Mouse (Mus musculus) monocyte, adult 5-6 weeks (primary cell): Measurements from ENCODE around the gene Arv1. TPM values are rescaled to one million over a fixed set of nuclear protein-coding genes. Genes with fewer than 3 reads are reported as not detected.
A peak's percentile ranks its signal among the peaks of the same experiment; 100 is the strongest.

Experiments used
- ATAC-seq: fragments of 153-309, 156-312 bp; replicated peaks from 2 replicates; pipeline ENCODE4 v1.8.0; 2017; ENCODE audit warnings: mild to moderate bottlenecking; ENCODE audit not compliant: low TSS enrichment, insufficient number of reproducible peaks, severe bottlenecking, poor library complexity, low FRiP score
- total RNA-seq: library from RNA; stranded (forward); fragments of 200-1000, 200-491, 200-594 nt; gene quantifications from 3 replicates; pipeline ENCODE4 v1.2.3, GENCODE M21; 2017

Gene Arv1
- 1.0 to 2.9 TPM in 2 of 3 replicates, not detected in the other for total RNA-seq

- ATAC-seq: peak; percentile 97
Measured at GRCm38 (mm10) chr8:124721862-124722515, at the start of gene Arv1, which contains the start of gene Ttc13. TSS of gene Arv1 (plus strand) at chr8:124722139. TSS of gene Ttc13 (minus strand) at chr8:124721983.

GRCm38 (mm10) chr8:124672345-124672744 lies 49.6 kb upstream of the Arv1 start:
- ATAC-seq: no peak

- no peak for ATAC-seq
Measured at GRCm38 (mm10) chr8:124676661-124677060, 45.3 kb upstream of the Arv1 start.

- no peak for ATAC-seq
Measured at GRCm38 (mm10) chr8:124677078-124677477, 44.9 kb upstream of the Arv1 start.

- ATAC-seq: no peak; the same call in 1 of the 2 replicates
Measured at GRCm38 (mm10) chr8:124677486-124677885, 44.5 kb upstream of the Arv1 start.

GRCm38 (mm10) chr8:124678246-124678645 lies 43.7 kb upstream of the Arv1 start:
- ATAC-seq: no peak

GRCm38 (mm10) chr8:124681077-124681791 lies 40.7 kb upstream of the Arv1 start:
- no peak for ATAC-seq

GRCm38 (mm10) chr8:124681792-124682157 lies 40.2 kb upstream of the Arv1 start:
- no peak for ATAC-seq

GRCm38 (mm10) chr8:124682218-124682617 lies 39.7 kb upstream of the Arv1 start:
- no peak for ATAC-seq

GRCm38 (mm10) chr8:124688899-124689298 lies 33.0 kb upstream of the Arv1 start:
- ATAC-seq: no peak

GRCm38 (mm10) chr8:124691706-124692105 lies 30.2 kb upstream of the Arv1 start:
- ATAC-seq: no peak

- ATAC-seq: no peak
Measured at GRCm38 (mm10) chr8:124695424-124696100, 26.4 kb upstream of the Arv1 start.

GRCm38 (mm10) chr8:124700271-124700670 lies 21.7 kb upstream of the Arv1 start:
- ATAC-seq: no peak

- peak; percentile 39; the same call in 1 of the 2 replicates for ATAC-seq
Measured at GRCm38 (mm10) chr8:124701023-124701422, 20.9 kb upstream of the Arv1 start.

- ATAC-seq: no peak
Measured at GRCm38 (mm10) chr8:124702183-124702582, 19.8 kb upstream of the Arv1 start.

GRCm38 (mm10) chr8:124703526-124703925 lies 18.4 kb upstream of the Arv1 start:
- no peak for ATAC-seq

GRCm38 (mm10) chr8:124704376-124704775 lies 17.6 kb upstream of the Arv1 start:
- ATAC-seq: no peak

GRCm38 (mm10) chr8:124705823-124706222 lies 16.1 kb upstream of the Arv1 start:
- ATAC-seq: no peak

GRCm38 (mm10) chr8:124713207-124713606 lies 8.7 kb upstream of the Arv1 start:
- ATAC-seq: no peak

- ATAC-seq: no peak
Measured at GRCm38 (mm10) chr8:124715736-124716135, 6.2 kb upstream of the Arv1 start.
